Mouse (Mus musculus) common myeloid progenitor, adult 5-6 weeks (primary cell): Measurements from ENCODE around the gene 0610012G03Rik. TPM values are rescaled to one million over a fixed set of nuclear protein-coding genes. Genes with fewer than 3 reads are reported as not detected.

Source experiments
- total RNA-seq: library from RNA; stranded (forward); fragments of 200-1000, 187-1606 nt; gene quantifications from 2 replicates; pipeline ENCODE4 v1.2.3, GENCODE M21; 2017

Gene 0610012G03Rik
- total RNA-seq, 1 experiment from 2014 or later: 14.6 TPM

Other genes starting within 250 kb of the 0610012G03Rik start
- gene Meltf, start 69.7 kb downstream of the 0610012G03Rik start, total RNA-seq: not detected in 2 replicates
- gene Pigz, start 14.6 kb downstream of the 0610012G03Rik start, total RNA-seq: not detected in 2 replicates
- gene Ncbp2, start within 50 bp of the 0610012G03Rik start, total RNA-seq: 40.9 and 46.7 TPM in 2 replicates
- 11.8 and 26.7 TPM in 2 replicates for gene Senp5, start 54.8 kb upstream of the 0610012G03Rik start, total RNA-seq
- gene Pak2, start 130.8 kb upstream of the 0610012G03Rik start, total RNA-seq: 52.7 and 64.7 TPM in 2 replicates
- 52.3 and 61.7 TPM in 2 replicates for gene Pigx, start 151.2 kb upstream of the 0610012G03Rik start, total RNA-seq
- gene Cep19, start 151.3 kb upstream of the 0610012G03Rik start, total RNA-seq: 22.2 and 28.6 TPM in 2 replicates
- gene Nrros, start 217.1 kb upstream of the 0610012G03Rik start, total RNA-seq: 84.7 and 98.7 TPM in 2 replicates
- 95.7 and 103 TPM in 2 replicates for gene Bex6, start 231.3 kb upstream of the 0610012G03Rik start, total RNA-seq